Mouse (Mus musculus): ENCODE data around the gene Tmem239. TPM values are rescaled to one million over a fixed set of nuclear protein-coding genes. Genes with fewer than 3 reads are reported as not detected.

Gene Tmem239
- total RNA-seq, 2 experiments from 2014 or later, result not detected

- DNase-seq (ENCODE audit: extremely low spot score in 1 of 2, low spot score in 1 of 2), result peak; percentile 75 to 92
Measured at GRCm38 (mm10) chr2:130411558-130412495, 5.5 kb downstream of the Tmem239 start.

DNA sequence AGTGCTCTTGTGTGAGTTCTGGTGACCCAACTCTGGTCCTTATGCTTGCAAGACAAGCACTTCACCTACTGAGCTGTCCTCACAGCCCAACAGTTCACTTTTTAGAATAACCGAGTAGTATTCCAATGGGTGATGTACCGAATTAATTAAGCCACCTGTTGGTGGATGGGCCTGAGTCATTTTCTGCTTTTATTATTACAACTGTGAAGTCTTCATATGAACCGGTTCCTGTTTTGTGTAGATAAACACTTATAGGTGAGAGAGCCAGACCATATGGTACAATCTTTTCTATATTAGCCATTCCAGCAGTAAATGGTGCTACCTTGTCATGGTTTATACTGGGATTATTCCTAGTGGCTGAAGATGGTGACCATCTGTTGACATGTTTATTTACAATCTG, 6.5 kb downstream of the Tmem239 start:
- no peak for DNase-seq (ENCODE audit: extremely low spot score in 1 of 2, low spot score in 1 of 2)

GRCm38 (mm10) chr2:130414094-130414856, 8.0 kb downstream of the Tmem239 start:
- no peak for DNase-seq (ENCODE audit: extremely low spot score in 1 of 2, low spot score in 1 of 2)

- no peak for DNase-seq (ENCODE audit: extremely low spot score in 1 of 2, low spot score in 1 of 2)
Measured at GRCm38 (mm10) chr2:130421781-130422620, 15.7 kb downstream of the Tmem239 start.

DNA sequence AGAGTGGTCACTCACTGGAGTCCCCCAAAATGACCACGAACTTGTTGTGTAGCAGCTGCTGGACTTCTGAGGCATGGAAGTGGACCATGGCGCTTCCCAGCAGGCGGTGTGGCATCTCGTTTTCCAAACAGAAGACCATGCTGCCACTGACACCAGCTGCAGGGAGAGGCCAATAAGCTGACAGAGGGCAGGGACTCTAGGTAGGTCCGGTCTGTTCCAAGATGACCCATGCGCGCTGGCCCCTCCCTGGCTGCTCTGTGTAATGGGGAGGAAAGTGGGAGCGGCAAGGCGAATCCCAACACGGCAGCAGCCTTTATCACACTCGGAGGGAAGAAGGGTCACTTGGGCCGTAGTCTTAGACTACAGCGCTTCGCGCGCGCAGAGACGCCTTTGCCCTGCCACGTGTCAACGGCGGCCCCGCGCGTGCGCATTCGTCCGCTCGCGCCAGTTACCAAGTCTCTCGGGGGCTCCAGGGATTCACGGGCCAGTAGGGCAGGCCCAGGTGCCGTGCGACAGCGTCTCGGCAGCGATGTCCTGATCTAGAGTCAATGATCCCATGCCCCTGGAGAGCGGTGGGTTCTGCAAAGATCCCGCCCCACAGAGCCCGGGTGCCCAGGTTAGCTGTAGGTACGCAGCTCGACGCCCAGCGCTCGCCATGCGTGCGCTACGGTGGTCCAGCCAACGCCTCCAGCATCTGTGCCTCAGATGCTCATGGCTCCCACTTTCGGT, 17.3 kb downstream of the Tmem239 start:
- peak; percentile 70 to 76 for DNase-seq (ENCODE audit: extremely low spot score in 1 of 2, low spot score in 1 of 2)

DNA sequence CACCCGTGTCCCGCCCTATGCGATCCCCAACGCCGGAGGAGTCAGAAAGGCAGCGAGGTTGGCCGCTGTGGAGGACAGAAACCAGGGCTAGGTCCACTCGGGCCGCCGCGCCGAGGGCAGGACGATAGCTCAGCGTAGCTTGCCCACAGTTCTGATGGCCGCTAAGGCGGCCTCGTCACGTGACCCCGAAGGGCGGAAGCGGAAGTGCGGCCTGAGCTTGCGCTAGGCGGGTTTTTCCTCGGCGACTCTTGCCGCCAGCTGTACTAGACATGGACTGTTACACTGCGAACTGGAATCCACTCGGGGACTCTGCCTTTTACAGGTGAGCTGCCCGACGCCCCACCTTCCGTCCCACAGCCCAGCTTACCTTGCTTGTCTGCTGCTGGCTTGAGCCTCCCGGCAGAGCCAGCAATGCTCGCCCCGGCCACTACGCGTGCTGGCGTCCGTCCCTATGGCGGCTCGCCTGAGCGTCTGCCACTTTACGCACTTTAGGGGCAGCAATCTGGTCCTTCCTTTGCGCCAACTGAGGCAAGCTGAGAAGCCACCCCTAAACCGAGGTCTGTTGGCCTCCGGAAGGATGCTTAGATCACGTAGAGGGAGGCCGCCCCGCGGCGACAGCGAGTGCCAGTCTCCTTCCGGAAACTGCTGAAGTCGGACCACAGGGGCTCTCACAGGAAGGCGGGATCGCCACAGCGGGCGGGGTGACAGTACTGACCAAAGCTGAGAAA, 18.0 kb downstream of the Tmem239 start, which contains the start of the genes Vps16 and Pced1a:
TSS of gene Vps16 (plus strand) at position 214 of the 728 bp plus-strand sequence.
TSS of gene Pced1a (minus strand) at position 576 of the 728 bp plus-strand sequence.
- DNase-seq (ENCODE audit: extremely low spot score in 1 of 2, low spot score in 1 of 2), result peak; percentile 82 to 90

DNA sequence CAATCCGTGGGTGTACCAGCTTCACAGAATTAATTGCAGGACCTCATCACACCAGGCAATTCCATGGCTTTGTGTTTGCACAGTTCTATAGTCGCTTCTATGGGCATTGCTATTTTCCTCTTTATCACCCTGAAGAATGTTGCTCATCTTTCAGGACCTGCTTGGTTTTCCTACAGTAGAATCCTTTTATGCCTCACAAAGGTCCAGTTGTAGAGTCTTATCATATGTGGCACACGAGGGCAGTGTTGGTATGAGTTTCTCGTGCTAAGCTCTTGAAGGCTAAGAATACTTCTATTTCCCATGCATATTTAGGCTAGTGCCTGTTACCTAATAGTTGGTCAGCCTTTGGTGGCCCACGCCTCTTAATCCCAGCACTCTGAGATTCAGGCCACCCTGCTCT, 18.8 kb downstream of the Tmem239 start:
- DNase-seq (ENCODE audit: extremely low spot score in 1 of 2, low spot score in 1 of 2), result no peak

DNA sequence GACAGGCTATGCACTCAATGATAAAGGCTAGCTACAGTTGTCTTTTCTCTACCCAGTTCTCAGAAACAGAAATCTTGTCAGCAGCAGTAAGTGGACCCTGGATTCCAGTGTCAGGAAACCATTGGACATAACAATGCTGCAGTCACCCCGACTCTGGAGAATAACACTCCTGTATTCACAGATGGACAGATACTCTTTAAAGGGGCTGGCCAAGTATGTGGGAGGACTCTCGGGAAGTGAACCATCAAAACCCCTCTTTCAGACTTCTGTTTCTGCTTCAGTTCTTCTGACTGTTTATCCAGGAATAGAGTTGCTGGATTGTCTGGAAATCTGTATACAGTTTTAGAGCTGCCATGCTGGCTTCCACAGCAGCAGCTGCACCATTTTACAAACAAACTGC, 23.6 kb downstream of the Tmem239 start:
- DNase-seq (ENCODE audit: extremely low spot score in 1 of 2, low spot score in 1 of 2), result no peak

DNA sequence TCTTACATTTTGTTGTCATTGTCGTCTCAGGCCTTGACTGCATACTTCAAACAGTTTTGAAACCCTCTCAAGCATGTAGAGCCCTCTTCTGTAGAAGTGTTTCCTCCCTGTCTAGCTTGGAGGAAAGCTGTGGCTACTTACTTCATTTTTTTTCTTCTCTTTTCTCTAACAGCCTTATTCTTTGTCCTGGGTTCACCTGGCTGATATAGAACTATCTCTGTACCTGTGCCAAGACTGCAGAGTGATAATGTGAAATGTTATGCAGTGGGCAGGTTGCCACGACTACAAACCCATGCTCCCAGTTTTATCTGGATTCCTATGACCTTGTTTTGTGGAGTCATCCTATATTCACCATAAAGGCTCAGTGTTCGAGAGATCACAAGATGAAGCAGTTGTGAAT, 24.2 kb downstream of the Tmem239 start:
- no peak for DNase-seq (ENCODE audit: extremely low spot score in 1 of 2, low spot score in 1 of 2)

DNA sequence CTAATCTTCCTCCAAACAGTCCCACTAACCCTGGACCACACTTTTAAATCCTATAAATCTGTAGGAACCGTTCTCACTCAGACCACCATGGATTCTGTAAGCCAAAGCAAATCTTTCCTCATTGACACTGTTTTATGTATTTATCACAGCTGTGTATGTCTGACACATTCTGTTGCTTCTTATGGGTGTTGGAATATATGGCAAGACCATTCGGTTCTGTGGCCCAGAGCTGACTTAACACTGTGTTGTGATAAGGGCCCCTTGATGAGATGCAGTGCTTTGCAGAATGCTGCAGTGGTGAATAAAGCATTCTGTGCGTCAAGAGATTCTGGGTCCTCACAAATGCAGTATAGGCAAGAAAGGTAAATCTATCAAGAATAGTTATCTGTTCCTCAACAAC, 25.9 kb downstream of the Tmem239 start:
- DNase-seq (ENCODE audit: extremely low spot score in 1 of 2, low spot score in 1 of 2), result no peak

- peak in 1 of 2 experiments; percentile 49 for DNase-seq (ENCODE audit: extremely low spot score in 1 of 2, low spot score in 1 of 2)
Measured at GRCm38 (mm10) chr2:130433152-130433551, 26.9 kb downstream of the Tmem239 start.

GRCm38 (mm10) chr2:130436769-130437168, 30.5 kb downstream of the Tmem239 start:
- DNase-seq (ENCODE audit: extremely low spot score in 1 of 2, low spot score in 1 of 2), result no peak

DNA sequence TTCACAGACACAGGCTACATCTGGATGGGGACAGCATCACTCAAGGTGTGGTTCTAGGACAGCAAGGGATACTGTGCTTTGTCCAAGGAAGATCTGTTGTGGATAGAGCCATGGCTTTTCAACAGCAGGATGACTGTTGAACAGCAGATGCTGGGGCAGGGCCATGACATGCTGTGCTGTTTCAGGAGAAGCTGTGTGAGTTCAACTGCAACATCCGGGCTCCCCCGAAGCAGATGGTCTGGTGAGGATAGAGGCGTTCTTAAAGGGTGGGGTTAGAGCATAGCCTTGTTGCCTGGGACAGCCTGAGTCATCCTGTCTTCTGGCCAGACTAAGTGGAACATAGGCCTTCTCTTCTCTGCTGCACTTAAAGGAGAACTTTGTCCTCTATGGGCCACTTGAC, 32.6 kb downstream of the Tmem239 start:
- DNase-seq (ENCODE audit: extremely low spot score in 1 of 2, low spot score in 1 of 2), result no peak

DNA sequence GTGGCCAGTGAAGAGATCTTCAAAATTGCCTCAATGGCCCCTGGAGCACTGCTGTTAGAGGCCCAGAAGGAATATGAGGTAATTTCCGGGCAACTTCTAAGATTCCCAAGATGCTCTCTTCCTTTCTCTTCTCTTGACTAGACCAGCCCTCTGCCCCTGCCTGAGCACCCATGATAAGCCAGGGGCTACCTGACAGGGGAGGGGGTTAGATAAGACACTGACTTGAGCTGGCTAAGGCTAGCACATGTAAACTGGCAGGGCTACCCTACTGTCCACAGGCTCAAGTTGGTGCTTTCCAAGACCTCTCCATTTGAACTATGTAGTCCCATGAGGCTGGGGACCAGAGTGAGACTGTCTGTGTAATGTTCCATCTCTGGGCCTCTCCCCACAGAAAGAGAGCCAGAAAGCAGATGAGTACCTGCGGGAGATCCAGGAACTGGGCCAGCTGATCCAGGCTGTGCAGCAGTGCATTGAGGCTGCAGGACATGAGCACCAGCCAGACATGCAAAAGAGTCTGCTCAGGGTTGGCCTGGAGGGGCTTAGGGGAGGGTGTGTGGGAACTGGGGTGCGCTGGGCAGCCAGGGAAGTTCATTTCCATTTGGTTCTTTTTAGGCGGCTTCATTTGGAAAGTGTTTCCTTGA, 33.7 kb downstream of the Tmem239 start:
- no peak for DNase-seq (ENCODE audit: extremely low spot score in 1 of 2, low spot score in 1 of 2)

- DNase-seq (ENCODE audit: extremely low spot score in 1 of 2, low spot score in 1 of 2), result no peak
Measured at GRCm38 (mm10) chr2:130442162-130442561, 35.9 kb downstream of the Tmem239 start.

DNA sequence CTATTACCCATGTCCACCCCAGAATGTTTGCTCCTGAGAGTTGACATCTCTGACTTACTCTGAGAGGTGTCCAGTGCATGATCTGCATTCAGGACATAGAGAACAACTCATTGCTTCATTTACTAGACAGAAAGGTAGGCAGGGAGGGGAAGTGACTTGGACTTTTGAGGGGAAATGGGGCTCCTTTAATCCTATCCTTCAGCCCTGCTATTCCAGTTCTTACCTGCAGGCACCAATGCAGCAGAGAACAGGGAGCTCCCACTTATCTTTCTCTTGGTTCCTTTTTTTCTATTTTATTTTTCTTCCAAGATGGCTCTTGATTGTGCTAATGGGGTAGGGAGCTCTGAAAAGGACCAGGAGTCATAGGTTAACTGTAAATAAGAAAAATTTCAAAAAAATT, 42.2 kb downstream of the Tmem239 start:
- DNase-seq (ENCODE audit: extremely low spot score in 1 of 2, low spot score in 1 of 2), result no peak

DNA sequence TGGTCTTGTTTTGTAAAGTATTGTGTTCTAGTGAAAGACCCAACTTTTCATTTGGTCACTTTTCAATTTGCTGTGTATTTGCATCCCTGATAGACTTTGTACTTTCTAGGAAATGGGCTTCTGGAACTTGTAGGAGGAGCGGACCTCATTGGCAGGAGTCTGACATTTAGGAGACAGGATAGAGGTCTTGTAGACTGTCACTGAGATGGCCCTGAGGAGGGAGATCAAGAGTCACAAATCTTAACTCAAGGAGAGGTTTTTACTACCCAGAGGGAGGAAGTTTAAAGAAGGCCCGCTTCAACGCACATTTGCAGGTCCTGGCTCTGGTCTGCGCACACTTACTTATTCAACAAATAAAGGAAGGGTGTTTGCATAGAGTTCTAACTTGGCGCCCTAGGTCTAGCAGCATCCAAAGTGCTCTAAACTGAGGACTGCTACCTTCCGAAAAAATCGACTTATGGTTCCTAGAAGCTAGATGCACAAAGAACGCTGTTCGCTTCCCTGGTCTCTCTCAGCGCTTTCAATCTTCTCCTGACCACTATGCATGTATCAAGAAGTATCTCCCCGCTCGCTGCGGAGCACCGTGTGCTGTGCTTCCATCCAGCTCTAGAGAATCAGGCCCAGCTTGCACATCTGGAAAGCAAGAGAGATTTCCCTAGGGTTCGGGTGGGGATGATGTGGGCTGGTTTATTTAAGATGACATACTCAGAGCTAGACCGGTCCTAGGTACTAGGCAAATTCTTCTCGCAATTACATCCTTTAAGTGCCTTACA, 42.9 kb downstream of the Tmem239 start:
- DNase-seq (ENCODE audit: extremely low spot score in 1 of 2, low spot score in 1 of 2), result no peak

Measured in layer of hippocampus, postnatal 25 days (tissue).